Mouse (Mus musculus) bone marrow macrophage, adult 2 months (primary cell): ENCODE results near the gene Psmb1.

Experiments used
- CTCF ChIP-seq: IDR thresholded peaks from 2 replicates; pipeline ENCODE4 v1.5.1; 2012; ENCODE audit warnings: low read depth, mild to moderate bottlenecking, low read length, moderate library complexity
- POLR2A ChIP-seq: IDR thresholded peaks from 2 replicates; pipeline ENCODE4 v1.6.1; 2012; ENCODE audit warnings: mild to moderate bottlenecking, low read depth, low read length, borderline replicate concordance

DNA sequence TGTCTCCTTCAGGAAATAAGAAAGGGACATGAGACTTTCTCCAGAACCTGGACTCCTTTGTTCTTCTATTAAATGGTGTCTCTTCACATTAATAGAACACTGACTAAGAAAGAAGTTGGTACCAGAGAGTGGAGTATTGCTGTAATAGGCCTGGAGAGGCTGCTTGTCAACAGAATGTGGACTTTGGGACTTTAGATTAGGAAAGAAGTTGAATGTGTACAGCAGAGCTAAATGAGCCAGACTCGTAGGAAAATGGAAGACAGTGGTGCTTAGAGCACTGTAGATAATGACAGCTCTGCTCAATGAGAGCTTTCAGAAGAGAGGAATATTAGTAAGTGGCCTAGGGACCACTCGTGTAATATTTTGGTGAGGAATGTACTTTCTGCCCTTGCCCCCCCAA is 43.0 kb downstream of the Psmb1 start:
- TF ChIP-seq POLR2A (no peak), CTCF (no peak)
